Comparison of ENCODE assay signal across 11 mouse cellular contexts in the genomic region with DNA sequence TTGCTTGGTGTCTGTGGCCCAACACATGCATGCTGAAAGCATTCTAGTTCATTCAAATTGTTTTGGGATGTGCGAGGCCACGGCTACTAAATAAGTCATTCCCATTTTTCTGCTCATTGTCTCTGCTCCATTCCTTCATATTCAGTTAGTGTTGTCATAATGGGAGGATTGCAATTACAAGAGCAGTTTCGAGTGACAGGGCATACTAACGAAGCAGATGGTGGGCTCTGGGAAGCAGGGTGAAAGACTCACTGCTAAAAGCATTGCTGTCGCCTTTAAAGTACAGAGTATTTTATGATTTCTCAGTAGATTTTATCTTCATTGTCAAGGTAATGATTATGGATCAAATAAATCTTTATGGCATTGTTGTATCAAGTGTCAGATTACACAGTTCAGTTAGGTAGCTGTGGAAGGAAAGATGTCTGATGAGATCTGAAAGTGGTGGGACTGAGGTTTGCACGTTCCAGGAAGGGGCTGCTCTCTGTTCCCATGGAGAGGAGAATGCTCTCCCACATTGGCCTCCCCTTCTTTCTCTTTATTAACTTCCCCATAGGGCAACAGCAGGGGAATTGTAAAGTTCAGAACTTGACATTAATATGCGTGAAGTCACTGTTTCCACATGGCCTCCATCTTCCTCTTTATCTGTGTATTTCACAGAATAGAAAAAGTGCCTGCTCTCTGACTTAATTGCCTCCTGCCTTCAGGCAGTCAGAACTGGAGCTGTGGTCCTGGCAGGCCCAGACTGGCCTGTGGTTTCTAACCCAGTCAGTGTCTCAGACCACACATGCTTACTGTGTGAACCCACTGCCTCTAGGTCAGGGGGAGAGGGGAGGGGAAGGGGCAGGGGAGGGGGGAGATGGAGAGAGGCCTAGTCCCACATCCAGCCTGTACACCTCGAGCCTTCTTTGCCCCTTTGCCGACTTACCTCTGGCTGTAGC.
A peak's percentile ranks its signal among the peaks of the same experiment; 100 is the strongest.
DNase-seq lines count a peak whose midpoint lies in the region; ATAC-seq lines count a peak whose summit lies in the region.
"Had no signal": no experiment of that assay in that cellular context is flagged by ENCODE, and none has a peak within 500 bp of the region (broad histone marks: within the 10 kb centered on the region; RNA-seq: fewer than 3 reads in every experiment).

No protein-coding gene starts in this region.

- 51% methylated on average over 9 of the region's 9 CpGs for WGBS in liver, embryonic 15.5 days (ENCODE audit: insufficient replicate concordance)
- 65% methylated on average over 9 of the region's 9 CpGs for WGBS in liver, embryonic 11.5 days
- WGBS in hindbrain, embryonic 15.5 days: 39% methylated on average over 9 of the region's 9 CpGs
- WGBS in liver, embryonic 16.5 days (ENCODE audit: insufficient replicate concordance): 52% methylated on average over 9 of the region's 9 CpGs

- H3K4me2 ChIP-seq in liver, embryonic 15.5 days: 0 out of 2 replicates have a peak overlapping the region, but pooled peaks have one; percentile 23
- H3K4me2 ChIP-seq in liver, embryonic 11.5 days: no peak overlapping the region
- no peak overlapping the region for H3K4me2 ChIP-seq in hindbrain, embryonic 15.5 days
- peak overlapping the region; percentile 24; the same call in 1 of the 2 replicates for H3K4me2 ChIP-seq in liver, embryonic 16.5 days (ENCODE audit: low read depth, low read length)

- H3K9me3 ChIP-seq in liver, embryonic 15.5 days (replicated peaks): no peaks in the 10 kb centered on the region
- H3K9me3 ChIP-seq in liver, embryonic 11.5 days (ENCODE audit: control insufficient read depth, low read length): no peaks in the 10 kb centered on the region
- no peaks in the 10 kb centered on the region for H3K9me3 ChIP-seq in hindbrain, embryonic 15.5 days
- no peaks in the 10 kb centered on the region for H3K9me3 ChIP-seq in liver, embryonic 16.5 days (replicated peaks; ENCODE audit: control insufficient read depth, low read length)

- H3K27me3 ChIP-seq in liver, embryonic 15.5 days: no peaks in the 10 kb centered on the region
- no peaks in the 10 kb centered on the region for H3K27me3 ChIP-seq in liver, embryonic 11.5 days (replicated peaks; ENCODE audit: control insufficient read depth, insufficient read depth, low read length)
- H3K27me3 ChIP-seq in hindbrain, embryonic 15.5 days: no peaks in the 10 kb centered on the region; the same call in 1 of the 2 replicates
- no peaks in the 10 kb centered on the region for H3K27me3 ChIP-seq in liver, embryonic 16.5 days (ENCODE audit: control insufficient read depth, insufficient read depth, low read depth, low read length)

- H3K4me3 ChIP-seq in liver, embryonic 15.5 days (replicated peaks): no peak overlapping the region
- no peak overlapping the region for H3K4me3 ChIP-seq in liver, embryonic 11.5 days (ENCODE audit: low read depth, low read length)
- no peak overlapping the region for H3K4me3 ChIP-seq in hindbrain, embryonic 15.5 days
- H3K4me3 ChIP-seq in liver, embryonic 16.5 days (ENCODE audit: low read depth, low read length): peak overlapping the region; percentile 15; the same call in 1 of the 2 replicates

- DNase-seq in liver, embryonic 11.5 days (ENCODE audit: low spot score): no peak
- peak; percentile 29 for DNase-seq in embryo, embryonic 9.5 days (ENCODE audit: extremely low spot score)
- no peak for DNase-seq in yolk sac, embryonic 10.5 days (ENCODE audit: low spot score)
- no peak for DNase-seq in gastrocnemius, postnatal 14 days
- no peak for DNase-seq in ovary, postnatal 36 days (ENCODE audit: low spot score)
- DNase-seq: adrenal gland, adult 2 months; cerebellum, postnatal 25 days; gastrocnemius, postnatal 25 days had no signal

- no peak overlapping the region for H3K27ac ChIP-seq in liver, embryonic 15.5 days (replicated peaks)
- no peak overlapping the region for H3K27ac ChIP-seq in liver, embryonic 11.5 days (ENCODE audit: low read depth, low read length)
- peak overlapping the region; percentile 47; the same call in 1 of the 2 replicates for H3K27ac ChIP-seq in hindbrain, embryonic 15.5 days (replicated peaks)
- H3K27ac ChIP-seq in liver, embryonic 16.5 days (ENCODE audit: low read length): no peak overlapping the region

- ATAC-seq in liver, embryonic 15.5 days (ENCODE audit: insufficient read depth): no peak
- ATAC-seq in liver, embryonic 11.5 days (replicated peaks; ENCODE audit: low FRiP score): no peak
- peak; percentile 45; the same call in 1 of the 2 replicates for ATAC-seq in hindbrain, embryonic 15.5 days (ENCODE audit: low FRiP score, low read depth)
- no peak; the same call in 1 of the 2 replicates for ATAC-seq in liver, embryonic 16.5 days (ENCODE audit: low read depth)

- H3K9ac ChIP-seq in liver, embryonic 15.5 days: no peak overlapping the region
- H3K9ac ChIP-seq in liver, embryonic 11.5 days (ENCODE audit: low read depth, low read length): no peak overlapping the region
- no peak overlapping the region for H3K9ac ChIP-seq in hindbrain, embryonic 15.5 days
- no peak overlapping the region for H3K9ac ChIP-seq in liver, embryonic 16.5 days (ENCODE audit: low read depth, low read length)

- intact Hi-C loops in gastrocnemius, postnatal 14 days (cut with DNase I; ENCODE audit: low total_unique reads): no loop called here

- no peaks in the 10 kb centered on the region for H3K4me1 ChIP-seq in liver, embryonic 15.5 days (replicated peaks)
- no peaks in the 10 kb centered on the region for H3K4me1 ChIP-seq in liver, embryonic 11.5 days (replicated peaks; ENCODE audit: control insufficient read depth, insufficient read depth, low read length)
- H3K4me1 ChIP-seq in hindbrain, embryonic 15.5 days (replicated peaks): peaks cover 15% of the 10 kb centered on the region
- H3K4me1 ChIP-seq in liver, embryonic 16.5 days (ENCODE audit: control insufficient read depth, low read depth, low read length): no peaks in the 10 kb centered on the region

- H3K36me3 ChIP-seq in liver, embryonic 15.5 days (replicated peaks): no peaks in the 10 kb centered on the region
- no peaks in the 10 kb centered on the region for H3K36me3 ChIP-seq in liver, embryonic 11.5 days (ENCODE audit: control insufficient read depth, insufficient read depth, low read length)
- H3K36me3 ChIP-seq in hindbrain, embryonic 15.5 days: no peaks in the 10 kb centered on the region
- H3K36me3 ChIP-seq in liver, embryonic 16.5 days (ENCODE audit: control insufficient read depth, insufficient read depth): no peaks in the 10 kb centered on the region

Comparison
In these comparisons a context has a peak if more than half of its experiments do, and no peak if none do; other contexts are left out.
1. H3K4me2 ChIP-seq: peak in liver, embryonic 15.5 days (single experiment) and liver, embryonic 16.5 days (single experiment); none in liver, embryonic 11.5 days (single experiment) and hindbrain, embryonic 15.5 days (single experiment).